Mouse (Mus musculus) left cerebral cortex, adult 11 months (tissue): Measurements from ENCODE around the gene 3830406C13Rik.

Experiments
- DNase-seq: peaks from one replicate; pipeline ENCODE4 v3.0.0; 2022; ENCODE audit warnings: low spot score

3830406C13Rik gene

GRCm38 (mm10) chr14:12342458-12343131 is 58.6 kb downstream of the 3830406C13Rik start:
- DNase-seq, result no peak

GRCm38 (mm10) chr14:12343451-12343941 is 59.5 kb downstream of the 3830406C13Rik start:
- DNase-seq, result no peak

GRCm38 (mm10) chr14:12344061-12344745 is 60.2 kb downstream of the 3830406C13Rik start:
- no peak for DNase-seq

GRCm38 (mm10) chr14:12344746-12345240 is 60.8 kb downstream of the 3830406C13Rik start:
- DNase-seq, result no peak

- DNase-seq, result no peak
These were observed 61.4 kb downstream of the 3830406C13Rik start for GRCm38 (mm10) chr14:12345241-12345921.

GRCm38 (mm10) chr14:12346011-12346864 is 62.3 kb downstream of the 3830406C13Rik start:
- DNase-seq, result no peak

GRCm38 (mm10) chr14:12346865-12347600 is 63.1 kb downstream of the 3830406C13Rik start:
- no peak for DNase-seq

GRCm38 (mm10) chr14:12348089-12348488 is 64.1 kb downstream of the 3830406C13Rik start, which contains the start of gene Fezf2:
Gene Fezf2 (minus strand): TSS chr14:12348189.
- DNase-seq, result no peak

- no peak for DNase-seq
These were observed 65.5 kb downstream of the 3830406C13Rik start for GRCm38 (mm10) chr14:12349334-12350090.

GRCm38 (mm10) chr14:12350271-12350916 is 66.4 kb downstream of the 3830406C13Rik start:
- no peak for DNase-seq
